Mouse (Mus musculus) 3134 (cell line): ENCODE measurements around the gene Lrrc19.
A peak's percentile ranks its signal among the peaks of the same experiment; 100 is the strongest.
"Not testable (repeated sequence)": the region's sequence is repeated elsewhere in the genome, so short reads cannot be mapped to it uniquely, and the experiment has no call there.

Experiments
- DNase-seq: peaks from one replicate; pipeline ENCODE4 v3.0.0-alpha.2; 2011; ENCODE audit warnings: low spot score; ENCODE audit not compliant: insufficient read length; ENCODE audit errors: extremely low read depth

The Lrrc19 gene

GRCm38 (mm10) chr4:94649920-94650319 lies at the start of gene Lrrc19:
Lrrc19 (minus strand) TSS chr4:94650144.
- DNase-seq, result no peak

GRCm38 (mm10) chr4:94696368-94696767 lies 46.4 kb upstream of the Lrrc19 start:
- no peak for DNase-seq

GRCm38 (mm10) chr4:94692175-94692574 lies 42.2 kb upstream of the Lrrc19 start:
- DNase-seq, result no peak

- DNase-seq, result no peak
These were observed 41.1 kb upstream of the Lrrc19 start for GRCm38 (mm10) chr4:94691078-94691477.

- not testable (repeated sequence) for DNase-seq
These were observed 39.9 kb upstream of the Lrrc19 start for GRCm38 (mm10) chr4:94689804-94690203.

- DNase-seq, result no peak
These were observed 33.4 kb upstream of the Lrrc19 start for GRCm38 (mm10) chr4:94683305-94683704.

- no peak for DNase-seq
These were observed 32.1 kb upstream of the Lrrc19 start for GRCm38 (mm10) chr4:94682029-94682428.

- no peak for DNase-seq
These were observed 31.2 kb upstream of the Lrrc19 start for GRCm38 (mm10) chr4:94681181-94681580.

GRCm38 (mm10) chr4:94680662-94681061 lies 30.7 kb upstream of the Lrrc19 start:
- DNase-seq, result no peak

GRCm38 (mm10) chr4:94669718-94670117 lies 19.8 kb upstream of the Lrrc19 start:
- no peak for DNase-seq

- DNase-seq, result not testable (repeated sequence)
These were observed 657 bp upstream of the Lrrc19 start for GRCm38 (mm10) chr4:94650426-94651175.

- DNase-seq, result no peak
These were observed 6.8 kb downstream of the Lrrc19 start for GRCm38 (mm10) chr4:94643141-94643540.

- no peak for DNase-seq
These were observed 29.9 kb downstream of the Lrrc19 start for GRCm38 (mm10) chr4:94620077-94620476.

GRCm38 (mm10) chr4:94614627-94615006 lies 35.3 kb downstream of the Lrrc19 start:
- DNase-seq, result no peak

- DNase-seq, result peak; percentile 93
These were observed 35.8 kb downstream of the Lrrc19 start, which contains the start of gene Ift74 for GRCm38 (mm10) chr4:94613972-94614626. Ift74 (plus strand) TSS chr4:94614491.

- DNase-seq, result no peak
These were observed 39.6 kb downstream of the Lrrc19 start for GRCm38 (mm10) chr4:94610339-94610738.

- DNase-seq, result no peak
These were observed 44.4 kb downstream of the Lrrc19 start for GRCm38 (mm10) chr4:94605591-94605990.

GRCm38 (mm10) chr4:94604452-94605019 lies 45.4 kb downstream of the Lrrc19 start:
- no peak for DNase-seq

GRCm38 (mm10) chr4:94603031-94603629 lies 46.8 kb downstream of the Lrrc19 start, which contains the start of gene Plaa:
Plaa (minus strand) TSS chr4:94603244.
- peak; percentile 93 for DNase-seq

GRCm38 (mm10) chr4:94602496-94603030 lies 47.4 kb downstream of the Lrrc19 start:
- DNase-seq, result no peak

- peak; percentile 27 for DNase-seq
These were observed 48.5 kb downstream of the Lrrc19 start for GRCm38 (mm10) chr4:94601395-94601794.
